Mouse (Mus musculus) MEL (cell line): Measurements from ENCODE around the gene Ndufv1. TPM values are rescaled to one million over a fixed set of nuclear protein-coding genes. Genes with fewer than 3 reads are reported as not detected.

ENCODE experiments used
- DNase-seq: peaks from one replicate; pipeline ENCODE4 v3.0.0; 2011; ENCODE audit warnings: low read depth, low spot score
- H3K27ac ChIP-seq: 2 replicates; pipeline ENCODE4 v1.5.1; 2012; ENCODE audit warnings: low read depth, mild to moderate bottlenecking, control low read depth, low read length, moderate library complexity; ENCODE audit not compliant: control insufficient read depth
- H3K27me3 ChIP-seq, 2 experiments: fragments of 150-350 bp in 1 of 2; sonication (generic) in 1 of 2; 2 replicates each; pipeline ENCODE4 v1.6.1; 2012; ENCODE audit warnings: low read length in 2 of 2, mild to moderate bottlenecking in 2 of 2, improper control_type of control experiment in 1 of 2, moderate library complexity in 1 of 2; ENCODE audit not compliant: insufficient read depth in 2 of 2, control insufficient read depth in 1 of 2
- H3K36me3 ChIP-seq, 2 experiments: 2 replicates each; pipeline ENCODE4 v1.6.1; 2012 to 2014; ENCODE audit warnings: low read length in 2 of 2, improper control_type of control experiment in 1 of 2, inconsistent platforms in 1 of 2, mild to moderate bottlenecking in 1 of 2; ENCODE audit not compliant: insufficient read depth in 2 of 2, control insufficient read depth in 1 of 2
- H3K4me1 ChIP-seq, 2 experiments: fragments of 150-350 bp in 1 of 2; sonication (generic) in 1 of 2; 2 replicates each; pipeline ENCODE4 v1.6.1; 2012; ENCODE audit warnings: low read length in 2 of 2, improper control_type of control experiment in 1 of 2, mild to moderate bottlenecking in 1 of 2; ENCODE audit not compliant: insufficient read depth in 2 of 2, control insufficient read depth in 1 of 2
- H3K4me3 ChIP-seq, 2 experiments: fragments of 150-350 bp in 1 of 2; sonication (generic) in 1 of 2; 2 replicates each; pipeline ENCODE4 v1.5.1; 2012; ENCODE audit warnings: low read depth in 2 of 2, low read length in 2 of 2, mild to moderate bottlenecking in 2 of 2, moderate library complexity in 2 of 2, control low read depth in 1 of 2, improper control_type of control experiment in 1 of 2; ENCODE audit not compliant: control insufficient read depth in 1 of 2, insufficient read depth in 1 of 2
- H3K79me2 ChIP-seq: 2 replicates; pipeline ENCODE4 v1.6.1; 2012; ENCODE audit warnings: mild to moderate bottlenecking, low read length, moderate library complexity; ENCODE audit not compliant: control insufficient read depth, poor library complexity, insufficient read depth
- H3K9ac ChIP-seq: 2 replicates; pipeline ENCODE4 v1.6.1; 2012; ENCODE audit warnings: low read depth, mild to moderate bottlenecking, control low read depth, low read length, moderate library complexity; ENCODE audit not compliant: control insufficient read depth, poor library complexity, severe bottlenecking
- H3K9me3 ChIP-seq: fragments of 150-350 bp; sonication (generic); replicated peaks from 2 replicates; pipeline ENCODE4 v1.6.1; 2012; ENCODE audit warnings: mild to moderate bottlenecking, low read length, improper control_type of control experiment, moderate library complexity; ENCODE audit not compliant: insufficient read depth
- BHLHE40 ChIP-seq: IDR thresholded peaks from 2 replicates; pipeline ENCODE4 v1.6.1; 2012; ENCODE audit warnings: low read depth, mild to moderate bottlenecking, inconsistent platforms, low read length, improper control_type of control experiment, borderline replicate concordance
- CHD1 ChIP-seq: IDR thresholded peaks from 2 replicates; pipeline ENCODE4 v1.6.1; 2012; ENCODE audit warnings: low read depth, mild to moderate bottlenecking, inconsistent platforms, low read length, improper control_type of control experiment
- CTCF ChIP-seq, 3 experiments: IDR thresholded peaks in 2 of 3; conservative IDR thresholded peaks in 1 of 3; 2 replicates each; pipeline ENCODE4 v1.5.1; 2011 to 2012; ENCODE audit warnings: low read length in 3 of 3, low read depth in 2 of 3, mild to moderate bottlenecking in 2 of 3, improper control_type of control experiment in 1 of 3, inconsistent platforms in 1 of 3, mixed read lengths in 1 of 3, moderate library complexity in 1 of 3; ENCODE audit not compliant: control insufficient read depth in 1 of 3, insufficient read depth in 1 of 3, poor library complexity in 1 of 3, severe bottlenecking in 1 of 3
- ELF1 ChIP-seq: IDR thresholded peaks from 2 replicates; pipeline ENCODE4 v1.6.1; 2014; ENCODE audit warnings: low read depth, mild to moderate bottlenecking, inconsistent platforms, low read length, improper control_type of control experiment, moderate library complexity
- ETS1 ChIP-seq: IDR thresholded peaks from 2 replicates; pipeline ENCODE4 v1.6.1; 2012; ENCODE audit warnings: low read depth, mild to moderate bottlenecking, inconsistent platforms, low read length, improper control_type of control experiment, moderate library complexity
- GABPA ChIP-seq: IDR thresholded peaks from 2 replicates; pipeline ENCODE4 v1.6.1; 2012; ENCODE audit warnings: low read depth, mild to moderate bottlenecking, inconsistent platforms, low read length, improper control_type of control experiment, moderate library complexity
- KAT2A ChIP-seq: conservative IDR thresholded peaks from 2 replicates; pipeline ENCODE4 v1.6.1; 2012; ENCODE audit warnings: low read depth, low read length, improper control_type of control experiment, inconsistent platforms
- MAFK ChIP-seq: IDR thresholded peaks from 2 replicates; pipeline ENCODE4 v1.6.1; 2011; ENCODE audit warnings: low read depth, mild to moderate bottlenecking, low read length, improper control_type of control experiment, borderline replicate concordance
- MAX ChIP-seq: IDR thresholded peaks from 2 replicates; pipeline ENCODE4 v1.6.1; 2011; ENCODE audit warnings: low read length, improper control_type of control experiment
- MXI1 ChIP-seq: IDR thresholded peaks from 2 replicates; pipeline ENCODE4 v1.6.1; 2011; ENCODE audit warnings: mild to moderate bottlenecking, low read depth, low read length, improper control_type of control experiment
- MYB ChIP-seq: IDR thresholded peaks from 2 replicates; pipeline ENCODE4 v1.6.1; 2011; ENCODE audit warnings: mild to moderate bottlenecking, low read depth, low read length, improper control_type of control experiment
- MYC ChIP-seq: IDR thresholded peaks from 2 replicates; pipeline ENCODE4 v1.6.1; 2011; ENCODE audit warnings: low read depth, mild to moderate bottlenecking, low read length, improper control_type of control experiment, moderate library complexity
- NELFE ChIP-seq: IDR thresholded peaks from 2 replicates; pipeline ENCODE4 v1.6.1; 2011; ENCODE audit warnings: low read depth, low read length, improper control_type of control experiment
- NRF1 ChIP-seq: IDR thresholded peaks from 2 replicates; pipeline ENCODE4 v1.6.1; 2014; ENCODE audit warnings: low read depth, mild to moderate bottlenecking, inconsistent platforms, low read length, improper control_type of control experiment, moderate library complexity; ENCODE audit not compliant: poor library complexity, insufficient read depth, severe bottlenecking
- POLR2AphosphoS2 ChIP-seq: IDR thresholded peaks from 2 replicates; pipeline ENCODE4 v1.6.1; 2011; ENCODE audit warnings: low read length, improper control_type of control experiment
- POLR2AphosphoS5 ChIP-seq: IDR thresholded peaks from 2 replicates; pipeline ENCODE4 v1.6.1; 2012; ENCODE audit warnings: low read depth, borderline replicate concordance, mild to moderate bottlenecking, inconsistent platforms, low read length, moderate library complexity, mixed read lengths
- RAD21 ChIP-seq: IDR thresholded peaks from 2 replicates; pipeline ENCODE4 v1.6.1; 2011; ENCODE audit warnings: mild to moderate bottlenecking, low read depth, low read length, improper control_type of control experiment
- RCOR1 ChIP-seq: IDR thresholded peaks from 2 replicates; pipeline ENCODE4 v1.6.1; 2012; ENCODE audit warnings: low read depth, mild to moderate bottlenecking, inconsistent platforms, low read length, improper control_type of control experiment
- SMC3 ChIP-seq: IDR thresholded peaks from 2 replicates; pipeline ENCODE4 v1.6.1; 2011; ENCODE audit warnings: low read depth, low read length, improper control_type of control experiment
- TAL1 ChIP-seq: IDR thresholded peaks from 2 replicates; pipeline ENCODE4 v1.6.1; 2012; ENCODE audit warnings: mild to moderate bottlenecking, inconsistent platforms, low read length, moderate library complexity, mixed read lengths
- TBP ChIP-seq: IDR thresholded peaks from 2 replicates; pipeline ENCODE4 v1.8.0; 2011; ENCODE audit warnings: low read depth, low read length, improper control_type of control experiment
- USF2 ChIP-seq, 2 experiments: IDR thresholded peaks; 2 replicates each; pipeline ENCODE4 v1.6.1; 2011 to 2012; ENCODE audit warnings: improper control_type of control experiment in 2 of 2, low read length in 2 of 2, borderline replicate concordance in 1 of 2, inconsistent platforms in 1 of 2, low read depth in 1 of 2, mild to moderate bottlenecking in 1 of 2; ENCODE audit not compliant: insufficient read depth in 1 of 2
- ZKSCAN1 ChIP-seq: IDR thresholded peaks from 2 replicates; pipeline ENCODE4 v1.6.1; 2012; ENCODE audit warnings: low read depth, mild to moderate bottlenecking, inconsistent platforms, low read length, improper control_type of control experiment, moderate library complexity
- ZMIZ1 ChIP-seq: IDR thresholded peaks from 2 replicates; pipeline ENCODE4 v1.6.1; 2012; ENCODE audit warnings: low read depth, mild to moderate bottlenecking, inconsistent platforms, low read length, improper control_type of control experiment, moderate library complexity
- polyA plus RNA-seq, 2 experiments: library from polyadenylated mRNA; stranded (reverse) in 1 of 2; unstranded in 1 of 2; fragments of >175 nt in 1 of 2; fragments of >200 nt in 1 of 2; gene quantifications; 2 replicates each; pipeline versions ENCODE4 v1.2.1 to v1.2.4; 2012; ENCODE audit warnings: low replicate concordance in 2 of 2, low read depth in 1 of 2; ENCODE audit not compliant: insufficient read length in 2 of 2, insufficient read depth in 1 of 2, missing spikeins in 1 of 2
- total RNA-seq: library from RNA; depleted of rRNA; stranded (reverse); fragments of 300-350 nt; gene quantifications from 2 replicates; pipeline ENCODE4 v1.2.3, GENCODE M21; 2012

The Ndufv1 gene
- total and polyA plus RNA-seq, 3 experiments: 218 to 267 TPM; not detected in 1

GRCm38 (mm10) chr19:3967258-3967657, 45.3 kb downstream of the Ndufv1 start:
- Histone ChIP-seq H3K4me1 (no peaks in the 10 kb centered on the region), H3K27ac (no peak overlapping the region), H3K9me3 (no peaks in the 10 kb centered on the region), H3K9ac (no peak overlapping the region), H3K4me3 (no peak overlapping the region), H3K79me2 (no peaks in the 10 kb centered on the region), H3K36me3 (no peaks in the 10 kb centered on the region), H3K27me3 (0 out of 4 replicates have a peak, but pooled peaks cover 2 to 3% of the 10 kb centered on the region in 2 experiments)
- DNase-seq: peak; percentile 36
- TF ChIP-seq ETS1: 0 out of 2 replicates have a peak, but pooled peaks have one; percentile 7
- TF ChIP-seq KAT2A: no peak
- TF ChIP-seq, all 39 proteins: peak for 1

- no peak overlapping the region for H3K27ac ChIP-seq
Measured at GRCm38 (mm10) chr19:3966330-3967075, 46.1 kb downstream of the Ndufv1 start.

GRCm38 (mm10) chr19:3964030-3964429, 48.6 kb downstream of the Ndufv1 start:
- Histone ChIP-seq H3K4me1 (no peaks in the 10 kb centered on the region), H3K36me3 (no peaks in the 10 kb centered on the region), H3K27ac (no peak overlapping the region), H3K4me3 (no peak overlapping the region), H3K79me2 (no peaks in the 10 kb centered on the region), H3K9me3 (no peaks in the 10 kb centered on the region), H3K27me3 (no peaks in the 10 kb centered on the region), H3K9ac (no peak overlapping the region)
- DNase-seq: no peak
- TF ChIP-seq MYB: no peak
- peak; percentile 20 for TF ChIP-seq RAD21
- no peak for TF ChIP-seq MAX
- no peak for TF ChIP-seq ELF1
- TF ChIP-seq TAL1: no peak
- no peak for TF ChIP-seq ZKSCAN1
- TF ChIP-seq CHD1: no peak
- TF ChIP-seq MXI1: no peak
- no peak for TF ChIP-seq POLR2AphosphoS2
- no peak for TF ChIP-seq NELFE
- TF ChIP-seq GABPA: no peak
- TF ChIP-seq MAFK: no peak
- TF ChIP-seq SMC3: peak; percentile 20; the same call in 1 of the 2 replicates
- TF ChIP-seq USF2 (IDR thresholded peaks at IDR 0.05; ENCODE audit: borderline replicate concordance in 1 of 2, insufficient read depth in 1 of 2, low read depth in 1 of 2, low read length in 2 of 2): no peak
- TF ChIP-seq CTCF (IDR thresholded peaks at IDR 0.05 in 2 of 3, conservative IDR thresholded peaks at IDR 0.05 in 1 of 3; ENCODE audit: control insufficient read depth in 1 of 3, insufficient read depth in 1 of 3, low read depth in 2 of 3, low read length in 3 of 3, poor library complexity in 1 of 3, severe bottlenecking in 1 of 3): peak in 1 of 3 experiments; percentile 17; a peak in 1 of 6 replicates
- TF ChIP-seq ZMIZ1: no peak
- TF ChIP-seq BHLHE40: no peak
- no peak for TF ChIP-seq MYC
- no peak for TF ChIP-seq POLR2AphosphoS5
- TF ChIP-seq TBP: no peak
- TF ChIP-seq RCOR1: no peak
- no peak for TF ChIP-seq NRF1

More at GRCm38 (mm10) chr19:3966330-3967075, 46.1 kb downstream of the Ndufv1 start:
- H3K4me1 ChIP-seq: no peaks in the 10 kb centered on the region
- H3K79me2 ChIP-seq: no peaks in the 10 kb centered on the region
- 0 out of 4 replicates have a peak, but pooled peaks cover 1 to 2% of the 10 kb centered on the region in 2 experiments for H3K27me3 ChIP-seq
- H3K36me3 ChIP-seq: no peaks in the 10 kb centered on the region
- no peak for DNase-seq
- H3K4me3 ChIP-seq: no peak overlapping the region
- TF ChIP-seq CTCF (IDR thresholded peaks at IDR 0.05 in 2 of 3, conservative IDR thresholded peaks at IDR 0.05 in 1 of 3; ENCODE audit: control insufficient read depth in 1 of 3, insufficient read depth in 1 of 3, low read depth in 2 of 3, low read length in 3 of 3, poor library complexity in 1 of 3, severe bottlenecking in 1 of 3) (peak in 1 of 3 experiments; percentile 6; a peak in 1 of 6 replicates), CHD1 (no peak)
- no peak overlapping the region for H3K9ac ChIP-seq
- no peaks in the 10 kb centered on the region for H3K9me3 ChIP-seq
